Mouse (Mus musculus) brain, embryonic 18.5 days (tissue): Measurements from ENCODE around the gene Gatad2b.

Experiments used
- DNase-seq: peaks from one replicate; pipeline ENCODE4 v3.0.0-alpha.2; 2012; ENCODE audit warnings: low read depth, low spot score

Gatad2b gene

DNA sequence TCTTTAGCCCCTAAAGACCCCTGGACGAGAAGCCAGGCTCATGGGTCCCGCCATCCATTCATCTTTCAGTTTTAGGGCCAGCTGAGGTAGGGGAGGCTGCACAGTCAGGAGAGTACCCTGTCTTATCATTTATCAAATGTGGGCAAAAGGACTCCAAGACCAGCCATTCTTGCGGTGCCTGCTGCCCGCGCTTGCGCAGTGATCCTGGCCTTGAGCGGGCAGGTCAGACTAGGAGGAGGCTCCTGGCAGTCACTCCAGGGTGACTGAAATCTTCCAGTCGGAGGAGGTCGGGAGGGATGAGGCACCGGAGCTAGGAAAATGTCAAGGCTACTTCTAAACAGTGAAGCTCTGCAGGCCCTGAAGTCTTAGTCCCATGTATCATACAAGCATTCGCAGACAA lies 88.7 kb downstream of the Gatad2b start:
- DNase-seq = no peak

DNA sequence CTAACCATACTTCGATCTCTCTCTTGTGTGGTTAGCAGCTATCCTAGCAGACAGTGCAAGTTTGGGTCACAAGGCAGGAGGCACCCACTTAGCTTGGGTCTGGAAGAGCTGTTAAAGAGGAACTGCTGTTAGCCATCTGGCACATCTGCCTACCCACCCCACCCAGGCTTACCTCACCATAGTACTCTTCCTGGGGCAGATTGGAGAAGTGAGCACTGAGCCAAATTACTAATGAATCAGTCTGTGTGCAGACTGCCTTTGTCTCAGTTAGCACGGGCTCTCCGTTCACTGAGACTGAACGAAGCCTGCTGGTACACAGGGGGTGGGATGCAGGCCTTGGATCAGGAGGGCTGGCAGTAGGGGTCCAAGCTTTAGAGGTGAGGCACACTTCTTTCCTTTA lies 90.7 kb downstream of the Gatad2b start:
- DNase-seq = no peak

DNA sequence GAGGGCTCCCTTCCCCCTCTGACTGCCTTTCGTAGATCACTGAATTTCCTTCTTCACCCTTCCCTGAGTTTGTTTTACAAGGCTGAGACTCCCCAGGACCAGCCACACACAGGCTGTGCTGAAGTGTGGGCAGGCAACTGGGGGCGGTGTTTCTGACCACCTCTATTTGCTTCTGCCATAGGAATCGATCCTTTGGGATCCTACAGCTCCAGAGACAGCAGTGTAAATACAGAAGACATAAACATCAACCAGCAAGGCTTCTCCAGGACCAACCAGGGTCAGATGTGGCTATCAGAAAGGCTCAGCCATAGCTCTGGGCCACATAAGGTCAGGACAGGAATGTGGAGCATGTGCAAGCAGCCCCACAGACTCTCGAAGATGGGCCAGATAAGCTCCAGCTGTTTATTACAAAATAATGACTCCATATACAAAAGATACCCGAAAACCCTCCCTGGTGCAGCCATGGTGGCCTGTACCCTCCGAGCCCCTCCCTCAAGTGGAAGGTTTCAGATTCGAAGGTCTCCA lies 91.9 kb downstream of the Gatad2b start:
- DNase-seq = no peak

DNA sequence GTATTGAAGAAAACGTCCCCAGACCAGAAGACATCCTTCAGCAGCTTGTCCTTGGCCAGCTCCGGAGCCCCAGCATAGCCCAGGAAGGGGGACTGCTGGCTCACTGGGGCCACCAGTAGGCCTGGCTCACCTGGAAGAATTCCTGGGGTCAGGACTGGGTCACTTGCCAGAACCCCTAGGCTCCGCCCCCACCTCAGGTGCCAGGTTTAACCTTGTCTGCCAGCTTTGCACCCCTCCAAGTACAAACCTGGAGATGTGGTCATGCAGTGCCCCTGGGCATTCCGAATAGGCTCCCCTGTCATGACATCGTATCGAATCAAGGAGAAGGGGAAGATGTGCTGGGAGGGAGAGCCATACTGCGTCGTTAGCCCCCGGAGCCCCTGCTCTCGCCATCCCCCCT lies 93.8 kb downstream of the Gatad2b start:
- DNase-seq = no peak

DNA sequence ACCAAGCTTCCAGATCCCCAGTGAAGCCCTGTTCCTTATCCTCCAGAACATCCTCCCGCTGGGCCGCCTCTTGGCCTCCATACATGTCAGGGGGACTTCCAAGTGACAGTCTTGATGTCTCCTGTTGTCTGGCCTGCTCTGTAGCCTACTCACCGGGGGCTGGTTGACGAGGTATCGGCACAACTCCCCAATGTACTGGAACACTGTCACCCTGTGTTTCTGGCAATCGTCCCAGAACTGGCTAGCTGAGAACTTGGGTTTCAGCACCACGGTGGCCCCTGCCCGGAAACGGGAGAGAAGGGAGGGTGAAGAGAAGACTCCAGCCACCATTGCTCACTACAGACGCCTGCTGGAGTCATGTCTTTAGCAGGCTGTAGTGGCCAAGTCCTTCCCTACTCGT lies 94.5 kb downstream of the Gatad2b start:
- DNase-seq = no peak

DNA sequence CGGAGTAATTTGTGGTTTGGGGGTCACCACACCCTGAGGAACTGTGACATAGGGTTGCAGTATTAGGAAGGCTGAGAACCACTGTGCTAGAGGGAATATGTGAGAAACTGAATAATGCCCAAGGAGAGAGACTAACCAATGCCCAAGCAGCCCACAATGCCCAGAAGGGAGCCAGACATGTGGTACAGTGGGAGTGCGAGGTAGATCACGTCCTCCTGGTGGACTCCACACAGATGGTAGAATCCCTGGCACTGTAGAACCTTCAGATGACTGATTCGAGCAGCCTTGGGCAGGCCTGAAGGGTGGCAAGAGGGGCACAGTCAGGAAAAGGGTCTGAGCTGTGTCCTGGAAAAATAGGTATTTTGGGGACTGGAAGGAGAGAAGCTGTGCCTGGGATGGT lies 95.2 kb downstream of the Gatad2b start:
- no peak for DNase-seq

DNA sequence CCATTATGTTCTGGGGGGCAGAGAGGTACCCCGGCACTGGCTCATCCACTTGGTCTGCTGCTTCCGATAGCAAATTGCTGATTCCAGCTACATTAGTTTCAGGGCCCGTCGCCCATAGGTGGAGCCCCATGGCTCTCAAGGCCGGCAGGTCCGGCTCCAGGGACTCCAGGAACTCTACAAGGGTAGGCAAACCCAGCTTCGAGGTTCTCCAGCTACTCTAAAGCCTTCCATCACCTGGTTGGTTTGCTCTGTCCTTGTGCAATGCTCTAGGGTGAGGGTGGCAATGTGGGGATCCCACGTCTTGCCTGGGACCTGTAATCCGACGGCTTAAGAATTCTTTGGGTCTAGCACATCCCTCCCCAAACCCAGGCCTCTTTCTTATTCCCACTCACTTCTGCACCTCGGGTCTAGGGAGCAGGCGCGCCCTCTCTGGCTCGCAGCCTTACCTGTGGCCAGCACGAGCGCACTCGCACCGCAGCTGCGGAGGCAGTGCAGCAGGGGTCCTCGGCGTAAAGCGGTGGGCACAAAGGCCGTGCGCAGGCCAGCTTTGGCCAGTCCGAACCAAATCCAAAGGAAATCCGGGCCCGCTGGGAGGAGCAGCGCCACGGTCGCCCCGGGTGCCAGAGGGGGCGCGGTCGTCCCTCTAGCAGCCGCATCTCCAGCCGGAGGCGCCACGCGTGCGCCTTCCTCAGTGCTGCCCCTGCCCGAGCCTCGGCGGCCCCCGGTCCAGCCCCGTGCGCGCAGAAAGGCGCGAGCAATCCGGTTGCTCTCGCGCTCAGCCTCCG lies 95.9 kb downstream of the Gatad2b start:
- no peak for DNase-seq

DNA sequence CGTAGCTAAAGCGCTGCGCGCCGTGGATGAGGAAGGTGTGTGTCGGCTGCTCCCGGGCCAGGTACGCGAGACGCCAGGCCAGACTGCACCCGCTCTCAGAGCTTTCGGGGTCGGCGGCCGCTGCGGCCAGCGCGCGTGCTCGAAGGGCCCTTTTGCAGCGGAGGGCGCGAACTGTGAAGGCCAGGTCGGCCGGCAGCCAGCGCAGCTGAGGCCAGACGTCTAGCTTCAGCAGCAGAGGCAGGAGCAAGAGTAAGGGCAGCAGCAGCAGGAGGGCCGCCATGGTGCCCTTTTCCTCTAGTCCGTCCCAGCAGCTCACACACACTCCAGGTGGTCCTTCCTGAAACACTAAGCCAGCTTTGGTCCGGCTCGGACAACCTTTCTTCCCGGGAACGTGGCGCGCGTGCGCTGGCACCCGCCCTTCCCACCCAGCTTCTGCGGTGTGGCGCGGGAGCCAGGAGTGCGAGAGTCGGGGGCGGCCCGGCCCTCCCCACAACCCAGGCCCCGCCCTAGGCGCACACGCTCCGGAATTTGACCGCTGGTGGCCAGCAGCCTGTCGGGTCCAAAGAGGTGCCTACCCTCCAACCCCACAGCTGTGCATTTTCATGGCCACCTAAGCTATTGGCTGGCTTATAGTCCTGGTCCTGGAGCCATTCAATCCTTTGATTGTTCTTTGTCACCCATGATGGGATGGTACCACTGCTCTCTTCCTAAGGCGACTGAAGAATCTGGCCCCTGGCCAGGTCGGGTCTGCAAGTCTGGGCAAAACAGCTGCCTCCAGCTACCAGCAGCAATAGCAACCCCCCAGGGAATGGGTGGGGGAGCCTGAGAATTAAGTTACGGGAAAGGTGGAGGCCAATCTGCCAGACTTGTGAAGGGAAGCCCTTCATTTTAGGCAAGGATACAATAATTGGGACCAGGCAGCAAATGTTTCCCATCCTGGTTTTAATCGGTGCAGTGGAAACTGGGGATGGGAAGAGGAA lies 96.8 kb downstream of the Gatad2b start, which contains the start of gene Slc27a3:
TSS of gene Slc27a3 (minus strand) at position 428 of the 980 bp plus-strand sequence.
- DNase-seq = no peak

DNA sequence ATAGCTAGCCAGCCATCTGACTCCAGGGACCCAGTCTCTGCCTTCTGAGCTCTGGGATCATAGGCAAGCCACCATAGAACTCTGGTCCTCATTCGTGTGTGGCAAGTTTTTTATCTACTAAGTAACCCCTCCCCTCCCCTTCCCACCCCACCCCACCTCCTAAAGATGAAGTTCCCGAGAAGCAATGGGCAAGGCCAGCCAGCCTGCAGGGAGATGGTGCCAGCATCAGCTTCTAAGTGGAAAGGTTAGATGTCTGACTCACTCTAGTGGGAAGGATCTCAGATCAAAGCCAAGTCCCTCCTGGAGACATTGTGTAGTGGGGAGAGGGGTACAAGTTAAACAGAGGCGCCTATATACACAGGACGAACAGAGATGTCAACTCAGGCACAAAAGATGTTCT lies 98.0 kb downstream of the Gatad2b start:
- no peak for DNase-seq

DNA sequence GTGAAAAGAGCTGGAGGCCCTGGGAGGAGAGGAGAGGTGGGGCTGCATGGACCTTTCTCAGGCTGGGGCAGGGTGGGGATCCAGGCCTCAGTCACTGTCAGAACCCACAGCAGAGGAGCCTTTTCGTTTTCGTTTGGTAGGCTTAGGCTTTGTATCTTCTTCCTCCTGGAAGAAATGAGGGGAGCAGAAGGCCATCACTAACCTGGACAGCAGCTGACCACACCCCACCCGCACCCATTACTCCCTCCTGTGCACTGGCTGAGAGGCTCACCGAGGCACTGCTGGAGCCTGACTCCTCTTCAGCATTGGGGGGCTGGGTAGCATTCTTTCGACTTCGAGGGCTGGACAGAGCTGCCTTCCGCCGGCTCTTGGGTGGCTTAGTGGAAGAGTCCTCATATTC lies 99.0 kb downstream of the Gatad2b start:
- no peak for DNase-seq

DNA sequence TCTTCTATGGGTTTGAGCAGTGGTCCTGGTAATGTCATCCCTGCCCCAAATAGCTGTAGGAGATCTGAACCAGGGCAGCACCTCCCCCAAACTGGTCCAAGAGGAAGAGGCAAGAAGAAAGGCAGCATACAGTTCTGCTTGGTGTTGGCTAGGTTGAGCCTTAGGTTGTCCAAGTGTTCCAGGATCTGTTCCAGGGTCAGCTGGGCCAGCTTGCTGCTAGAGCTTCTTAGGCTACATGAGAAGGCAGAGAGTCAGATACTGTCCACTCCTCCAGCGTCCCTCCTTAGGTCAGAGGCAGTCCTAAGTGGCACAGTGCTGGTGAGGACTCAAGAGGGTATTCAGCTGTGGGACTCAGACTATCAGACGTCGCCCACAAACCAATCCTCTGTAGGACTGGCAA lies 99.7 kb downstream of the Gatad2b start:
- no peak for DNase-seq

DNA sequence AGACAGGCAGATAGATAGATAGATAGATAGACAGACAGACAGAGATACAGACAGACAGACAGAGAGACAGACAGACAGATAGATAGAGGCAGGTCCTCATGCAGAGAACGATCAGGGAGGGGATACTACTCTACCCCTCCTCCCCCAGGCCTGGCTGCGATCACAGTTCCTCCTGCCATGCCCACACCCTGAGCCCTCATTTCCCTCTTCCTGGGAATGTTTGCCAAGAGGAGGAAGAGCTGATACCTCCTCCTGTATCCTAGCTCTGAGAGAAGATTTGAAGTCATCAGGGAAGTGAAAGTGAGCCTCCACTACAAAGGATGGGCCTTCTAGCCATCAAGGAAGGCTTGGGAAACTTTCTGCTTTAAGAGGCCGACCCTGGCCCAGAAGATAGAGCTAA lies 102.7 kb downstream of the Gatad2b start:
- no peak for DNase-seq

DNA sequence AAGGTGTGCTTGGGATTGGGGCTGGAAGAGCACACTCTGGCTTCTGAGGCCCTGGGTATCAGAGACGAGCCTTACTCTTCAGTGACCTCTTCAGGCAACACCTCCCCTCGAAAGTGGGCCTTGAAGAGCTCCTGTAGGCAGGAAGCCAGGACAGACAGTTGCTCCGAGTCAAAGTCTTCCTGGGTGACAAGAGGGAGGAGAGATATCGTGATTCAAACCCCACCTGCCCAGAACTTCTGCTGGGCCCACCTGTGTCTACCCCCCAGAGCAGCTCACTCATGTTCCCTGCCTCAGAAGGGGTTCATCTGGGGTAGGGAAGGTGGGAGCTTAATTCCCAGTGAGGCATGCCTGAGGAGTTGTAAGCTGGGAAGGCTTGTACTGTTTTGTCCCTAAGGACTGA lies 108.0 kb downstream of the Gatad2b start:
- DNase-seq = no peak

DNA sequence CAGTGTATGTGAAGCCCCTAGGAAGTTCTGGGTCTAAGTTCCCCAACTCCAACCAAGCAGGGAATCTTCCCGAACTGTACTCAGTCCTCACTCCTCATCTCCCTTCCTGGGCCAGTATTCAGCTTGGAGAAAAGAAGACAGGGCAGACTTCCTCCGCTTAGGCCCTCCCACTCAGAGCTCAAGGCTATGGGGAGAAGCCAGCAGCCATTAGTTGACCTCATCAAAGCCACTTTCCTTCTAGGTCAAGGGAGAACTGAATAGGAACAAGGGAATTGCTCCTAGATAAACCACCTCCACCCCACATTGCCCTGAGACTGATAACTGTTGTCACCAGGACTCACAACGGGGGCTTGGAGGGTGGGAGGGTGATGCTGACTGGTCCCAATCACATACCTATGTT lies 111.1 kb downstream of the Gatad2b start:
- no peak for DNase-seq

DNA sequence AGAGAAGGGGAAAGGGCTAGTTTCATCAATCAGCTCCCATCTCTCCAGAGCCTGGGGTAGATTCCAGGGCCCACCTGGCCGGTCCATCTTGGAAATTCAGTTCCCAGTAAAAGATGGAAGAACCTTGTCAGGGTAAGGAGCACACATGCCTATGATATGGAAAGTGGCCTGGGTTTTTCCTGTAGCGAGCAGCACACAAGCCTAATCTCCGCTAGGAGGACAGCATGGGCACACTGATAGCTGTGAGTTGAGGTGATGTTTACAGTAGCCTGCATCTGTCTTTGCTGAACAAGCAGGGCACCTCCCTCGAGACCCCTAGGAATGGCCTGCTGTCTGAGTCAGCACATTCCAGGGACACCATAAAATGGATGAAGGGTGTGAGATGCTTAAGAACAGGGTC lies 111.6 kb downstream of the Gatad2b start:
- no peak for DNase-seq

DNA sequence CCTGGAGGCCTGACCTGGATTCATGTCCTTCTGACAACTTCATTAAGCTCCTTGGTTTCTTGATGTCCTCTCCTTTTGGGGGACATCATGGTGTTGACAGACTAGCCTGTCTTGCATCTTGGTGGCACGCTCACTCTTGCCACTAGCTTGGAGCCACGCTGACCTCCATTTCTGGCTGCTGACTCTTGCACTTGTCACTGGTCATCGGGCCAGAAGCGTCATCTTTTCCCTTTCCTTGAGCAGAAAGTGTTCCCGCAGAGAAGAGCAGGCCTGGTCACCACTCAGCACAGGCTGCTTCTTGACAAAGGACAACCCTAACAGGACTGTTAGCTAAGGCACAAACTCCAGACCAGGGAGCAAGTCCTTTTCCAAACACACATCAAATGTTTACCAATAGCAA lies 113.4 kb downstream of the Gatad2b start:
- DNase-seq = no peak

DNA sequence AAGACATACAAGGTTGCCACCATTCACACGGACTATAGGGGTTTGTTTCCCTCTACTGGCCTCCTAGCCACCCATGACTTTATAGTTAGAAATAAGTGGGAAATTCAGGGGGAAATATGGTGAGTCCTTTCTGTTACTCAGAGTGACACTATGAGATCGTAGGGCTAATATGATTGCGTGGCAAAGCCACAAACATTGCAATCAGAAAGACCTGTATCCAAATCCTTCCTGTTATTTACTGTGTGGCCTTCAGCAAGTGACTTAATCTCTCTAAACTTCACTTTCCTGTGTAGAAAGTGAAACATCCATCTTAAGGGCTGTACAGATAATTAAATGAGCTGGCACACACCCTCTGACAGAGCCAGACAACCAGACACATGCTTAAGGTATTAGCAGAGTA lies 115.7 kb downstream of the Gatad2b start:
- DNase-seq = no peak

DNA sequence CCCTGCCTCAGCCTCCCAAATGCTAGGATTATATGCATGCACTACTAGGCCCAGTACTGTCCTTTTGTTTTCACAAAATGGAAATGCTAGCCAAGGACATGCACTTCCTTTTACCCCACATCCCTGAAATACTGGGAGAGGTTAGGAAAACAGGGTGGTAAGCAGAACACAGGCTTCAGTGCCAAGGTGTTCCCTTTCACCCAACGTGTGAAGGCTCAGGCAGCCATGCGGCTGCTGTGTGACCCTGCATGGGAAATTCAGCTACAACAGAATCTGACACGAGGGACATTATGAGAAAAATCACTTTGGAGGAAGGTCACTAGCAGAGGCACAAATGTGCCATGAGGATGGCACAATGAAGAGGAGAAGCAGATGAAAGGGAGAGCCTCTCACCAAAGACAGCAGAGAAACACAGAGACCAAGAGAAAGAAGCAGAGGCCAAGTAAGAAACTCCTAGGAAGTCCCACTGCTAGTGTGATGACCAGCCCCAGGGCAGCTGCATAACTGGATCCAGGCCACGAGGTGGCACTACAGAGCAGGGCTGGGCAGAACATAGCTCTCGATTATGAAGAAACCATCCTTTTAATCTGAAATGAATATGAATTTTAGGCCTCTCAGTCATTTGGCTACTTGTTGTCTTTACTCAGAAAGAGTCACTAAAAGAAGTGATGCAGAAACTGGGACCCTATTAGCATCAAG lies 119.5 kb downstream of the Gatad2b start:
- DNase-seq = no peak

DNA sequence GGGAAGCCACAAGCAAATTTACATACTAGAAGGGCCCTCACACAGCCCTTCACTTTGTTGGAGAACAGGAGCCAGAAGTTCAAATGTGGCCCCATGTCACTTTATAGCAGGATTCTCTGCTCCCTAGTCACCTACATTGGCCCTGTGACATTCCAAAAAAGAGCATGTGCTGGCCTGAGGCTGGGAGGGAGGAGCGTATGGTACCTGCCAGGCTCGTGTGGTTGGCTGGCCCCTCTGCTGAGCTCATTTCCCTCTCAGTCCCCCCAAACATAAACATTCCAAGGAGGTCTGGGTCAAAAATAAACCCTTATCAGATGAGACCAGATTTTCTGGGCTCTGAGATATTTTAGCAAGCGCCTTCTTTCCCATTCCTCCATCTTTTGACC lies 120.0 kb downstream of the Gatad2b start:
- no peak for DNase-seq
